8 mouse cellular contexts compared by ENCODE assay signal in the genomic region with DNA sequence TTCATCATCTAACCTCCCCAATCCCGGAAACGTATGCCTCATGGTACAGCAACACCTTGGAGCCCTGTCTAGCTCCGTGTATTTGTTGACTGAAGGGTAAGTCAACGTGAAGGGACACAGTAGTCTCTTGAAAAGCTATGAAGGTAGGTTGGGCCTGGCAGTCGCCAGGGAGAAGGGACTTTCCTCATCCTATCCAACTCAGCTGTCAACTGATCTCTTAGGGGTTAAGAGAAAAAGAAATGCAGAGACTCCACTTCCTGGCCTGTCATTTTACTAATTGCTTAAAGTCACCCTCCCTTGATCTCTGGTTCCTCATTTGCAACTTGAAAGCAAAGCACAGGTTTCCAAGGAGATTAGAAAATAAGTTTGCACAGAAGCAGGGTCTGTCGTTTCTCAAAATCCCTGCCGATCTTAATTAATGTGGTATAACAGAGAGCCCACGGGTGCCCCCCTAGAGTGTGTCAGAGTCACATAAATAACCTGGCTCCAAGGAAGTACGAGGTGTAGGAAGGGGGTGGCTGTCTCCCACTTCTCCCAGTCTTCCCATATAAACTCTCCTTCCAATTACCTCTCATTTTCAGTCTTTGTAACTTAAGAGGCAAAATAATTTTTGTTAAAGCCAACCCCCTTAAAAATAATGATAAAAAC. TPM values are rescaled to one million over a fixed set of nuclear protein-coding genes. Genes with fewer than 3 reads are reported as not detected.
DNase-seq lines count a peak whose midpoint lies in the region; ATAC-seq and TF ChIP-seq lines count a peak whose summit lies in the region.

No protein-coding gene starts in this region.

- 10% methylated on average over 9 of the region's 9 CpGs for WGBS in spleen, adult 2 months
- WGBS in embryonic facial prominence, embryonic 15.5 days: 23% methylated on average over 9 of the region's 9 CpGs
- 14% methylated on average over 9 of the region's 9 CpGs for WGBS in limb, embryonic 14.5 days
- WGBS in neural tube, embryonic 14.5 days: 34% methylated on average over 9 of the region's 9 CpGs

- H3K9ac ChIP-seq in embryonic facial prominence, embryonic 15.5 days: no peak overlapping the region
- no peak overlapping the region for H3K9ac ChIP-seq in limb, embryonic 14.5 days (ENCODE audit: low read depth, low read length, severe bottlenecking)
- H3K9ac ChIP-seq in neural tube, embryonic 14.5 days (replicated peaks; ENCODE audit: low read depth, low read length): no peak overlapping the region

- H3K9me3 ChIP-seq in embryonic facial prominence, embryonic 15.5 days (replicated peaks): no peaks in the 10 kb centered on the region
- H3K9me3 ChIP-seq in limb, embryonic 14.5 days (ENCODE audit: control insufficient read depth, low read length): no peaks in the 10 kb centered on the region
- no peaks in the 10 kb centered on the region for H3K9me3 ChIP-seq in neural tube, embryonic 14.5 days (ENCODE audit: control insufficient read depth, low read length)

- DNase-seq in spleen, adult 2 months (ENCODE audit: low read depth in 1 of 2, low spot score in 2 of 2): peak; percentile 12 to 63
- no peak for DNase-seq in spleen, adult 12 weeks (ENCODE audit: low spot score)
- no peak for DNase-seq in limb, embryonic 14.5 days (ENCODE audit: low spot score)
- no peak for DNase-seq in gastrocnemius, postnatal 10 days
- DNase-seq in cerebellum, postnatal 36 days: no peak
- no peak for DNase-seq in adrenal gland, adult 18-20 months (ENCODE audit: low spot score in 2 of 2)

- H3K4me3 ChIP-seq in spleen, adult 2 months (ENCODE audit: extremely low read depth, insufficient read depth, insufficient read length): peak overlapping the region; percentile 51
- H3K4me3 ChIP-seq in embryonic facial prominence, embryonic 15.5 days (replicated peaks): no peak overlapping the region
- H3K4me3 ChIP-seq in limb, embryonic 14.5 days (replicated peaks; ENCODE audit: low read length): peak overlapping the region; percentile 17; the same call in 1 of the 2 replicates
- H3K4me3 ChIP-seq in neural tube, embryonic 14.5 days (ENCODE audit: low read depth, low read length): peak overlapping the region; percentile 26; the same call in 1 of the 2 replicates

- no peak for ATAC-seq in embryonic facial prominence, embryonic 15.5 days (ENCODE audit: insufficient number of reproducible peaks, low FRiP score, low TSS enrichment, low read depth)
- no peak for ATAC-seq in limb, embryonic 14.5 days (ENCODE audit: low FRiP score, low read depth)
- ATAC-seq in neural tube, embryonic 14.5 days (ENCODE audit: low read depth): no peak

- peaks cover 10% of the 10 kb centered on the region for H3K4me1 ChIP-seq in spleen, adult 2 months (ENCODE audit: control insufficient read depth, insufficient read depth, insufficient read length)
- H3K4me1 ChIP-seq in embryonic facial prominence, embryonic 15.5 days: peaks cover 18% of the 10 kb centered on the region; the same call in 1 of the 2 replicates
- H3K4me1 ChIP-seq in limb, embryonic 14.5 days (ENCODE audit: control insufficient read depth, insufficient read depth, low read length): peaks cover 17% of the 10 kb centered on the region
- no peaks in the 10 kb centered on the region for H3K4me1 ChIP-seq in neural tube, embryonic 14.5 days (ENCODE audit: control insufficient read depth, insufficient read depth, low read length)

- no peaks in the 10 kb centered on the region for H3K36me3 ChIP-seq in spleen, adult 2 months (ENCODE audit: control insufficient read depth, insufficient read depth, low read length)
- no peaks in the 10 kb centered on the region for H3K36me3 ChIP-seq in embryonic facial prominence, embryonic 15.5 days
- H3K36me3 ChIP-seq in limb, embryonic 14.5 days (ENCODE audit: control insufficient read depth, insufficient read depth, low read length): no peaks in the 10 kb centered on the region
- H3K36me3 ChIP-seq in neural tube, embryonic 14.5 days (ENCODE audit: control insufficient read depth, insufficient read depth, low read length): no peaks in the 10 kb centered on the region

- no peak for TF ChIP-seq CTCF in spleen, adult 2 months (IDR thresholded peaks at IDR 0.05; ENCODE audit: extremely low read depth, insufficient read depth, insufficient read length, insufficient replicate concordance)

- H3K27me3 ChIP-seq in spleen, adult 2 months (ENCODE audit: control insufficient read depth, insufficient read depth, low read length): no peaks in the 10 kb centered on the region
- H3K27me3 ChIP-seq in embryonic facial prominence, embryonic 15.5 days: no peaks in the 10 kb centered on the region
- no peaks in the 10 kb centered on the region for H3K27me3 ChIP-seq in limb, embryonic 14.5 days (ENCODE audit: control insufficient read depth, insufficient read depth, low read length)
- H3K27me3 ChIP-seq in neural tube, embryonic 14.5 days (ENCODE audit: control insufficient read depth, insufficient read depth, low read length): no peaks in the 10 kb centered on the region

- TF ChIP-seq POLR2A in spleen, adult 2 months (IDR thresholded peaks at IDR 0.05; ENCODE audit: low read depth, low read length): no peak
- no peak for TF ChIP-seq POLR2A in limb, embryonic 14.5 days (IDR thresholded peaks at IDR 0.05; ENCODE audit: borderline replicate concordance, extremely low read depth, insufficient read depth, insufficient read length)

- H3K27ac ChIP-seq in spleen, adult 2 months (ENCODE audit: insufficient read depth, low read length): peak overlapping the region; percentile 89
- peak overlapping the region; percentile 73 for H3K27ac ChIP-seq in embryonic facial prominence, embryonic 15.5 days (replicated peaks)
- H3K27ac ChIP-seq in limb, embryonic 14.5 days (replicated peaks; ENCODE audit: low read depth, low read length): no peak overlapping the region
- no peak overlapping the region for H3K27ac ChIP-seq in neural tube, embryonic 14.5 days (ENCODE audit: low read depth, low read length)

- H3K4me2 ChIP-seq in embryonic facial prominence, embryonic 15.5 days (replicated peaks): peak overlapping the region; percentile 51
- peak overlapping the region; percentile 46 for H3K4me2 ChIP-seq in limb, embryonic 14.5 days (replicated peaks; ENCODE audit: low read depth, low read length, severe bottlenecking)
- H3K4me2 ChIP-seq in neural tube, embryonic 14.5 days (ENCODE audit: low read depth, low read length): peak overlapping the region; percentile 64

RNA-seq across cellular contexts. Expression of a gene that starts 34.1 kb away (rescaled TPM):
- not detected in 2 replicates for polyA plus RNA-seq in spleen, adult 2 months (2012; rRNA removed)
- polyA plus RNA-seq in embryonic facial prominence, embryonic 15.5 days (2015; fragmentation: Nextera tagmentation; extraction: Ambion mirVana): 85.4 and 88.2 TPM in 2 replicates
- polyA plus RNA-seq in limb, embryonic 14.5 days (2012; rRNA removed): 19.3 and 34.1 TPM in 2 replicates
- polyA plus RNA-seq in limb, embryonic 14.5 days (2014; fragmentation: Nextera tagmentation; extraction: Ambion mirVana): 64.8 and 92.0 TPM in 2 replicates
- 0.54 and 8.1 TPM in 2 replicates for polyA plus RNA-seq in neural tube, embryonic 14.5 days (2014; fragmentation: Nextera tagmentation; extraction: Ambion mirVana)
- not detected for total RNA-seq in gastrocnemius, postnatal 10 days (2021)
- total RNA-seq in adrenal gland, adult 18-20 months (2021): not detected

RNA-seq across cellular contexts. Expression of a gene that starts 34.5 kb away (rescaled TPM):
- 0.42 TPM in 1 of 2 replicates, not detected in the other for polyA plus RNA-seq in spleen, adult 2 months (2012; rRNA removed)
- 1.4 TPM in 1 of 2 replicates, not detected in the other for polyA plus RNA-seq in embryonic facial prominence, embryonic 15.5 days (2015; fragmentation: Nextera tagmentation; extraction: Ambion mirVana)
- 0.38 TPM in 2 replicates for polyA plus RNA-seq in limb, embryonic 14.5 days (2012; rRNA removed)
- 0.70 TPM in 1 of 2 replicates, not detected in the other for polyA plus RNA-seq in limb, embryonic 14.5 days (2014; fragmentation: Nextera tagmentation; extraction: Ambion mirVana)
- polyA plus RNA-seq in neural tube, embryonic 14.5 days (2014; fragmentation: Nextera tagmentation; extraction: Ambion mirVana): not detected in 2 replicates
- 10 to 100 TPM in 1 of 2 experiments, 1 to 10 TPM in 1; 8.6 to 11.1 TPM for total RNA-seq in gastrocnemius, postnatal 10 days (2021)
- 10 to 100 TPM; 13.8 to 16.5 TPM for total RNA-seq in adrenal gland, adult 18-20 months (2021)

Comparison
In these comparisons a context has a peak if more than half of its experiments do, and no peak if none do; other contexts are left out.
1. DNase-seq: peak in spleen, adult 2 months (2 of 2); none in spleen, adult 12 weeks (single experiment), limb, embryonic 14.5 days (single experiment), gastrocnemius, postnatal 10 days (single experiment), cerebellum, postnatal 36 days (0 of 2) and adrenal gland, adult 18-20 months (0 of 2).
2. H3K27ac ChIP-seq: peak in spleen, adult 2 months (single experiment) and embryonic facial prominence, embryonic 15.5 days (single experiment); none in limb, embryonic 14.5 days (single experiment) and neural tube, embryonic 14.5 days (single experiment).
3. Peak in every context shown above with its lines, with median percentiles within 50 percentile points of each other: H3K4me2 ChIP-seq.